In the genomic region with DNA sequence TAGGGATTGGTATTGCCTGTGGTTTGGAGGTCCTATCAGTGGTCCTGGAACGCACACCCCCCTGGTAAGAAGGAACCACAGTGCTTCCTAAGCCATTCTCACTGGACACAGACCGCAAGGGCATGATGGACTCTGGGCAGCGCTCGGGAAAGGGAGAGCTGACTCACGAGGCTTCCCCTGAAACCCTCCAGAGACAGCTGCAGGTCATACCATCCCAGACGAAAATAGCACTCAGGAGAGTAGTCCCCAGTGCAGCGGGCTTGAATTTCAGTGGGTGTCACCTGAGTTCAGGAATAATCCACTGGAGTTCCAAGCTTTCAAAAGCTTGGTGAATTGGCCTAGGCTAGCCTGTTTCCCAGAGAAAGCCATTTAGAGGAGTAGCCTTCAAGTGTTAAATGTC, we compare ENCODE assay signal across 12 mouse cellular contexts. TPM values are rescaled to one million over a fixed set of nuclear protein-coding genes. Genes with fewer than 3 reads are reported as not detected.
"Had no signal": no experiment of that assay in that cellular context is flagged by ENCODE, and none has a peak within 500 bp of the region (broad histone marks: within the 10 kb centered on the region; RNA-seq: fewer than 3 reads in every experiment).

No protein-coding gene starts in this region.

- H3K4me3 ChIP-seq: limb, embryonic 13.5 days; midbrain, embryonic 12.5 days had no signal

- H3K9me3 ChIP-seq: limb, embryonic 13.5 days; midbrain, embryonic 12.5 days had no signal

- H3K4me2 ChIP-seq: limb, embryonic 13.5 days; midbrain, embryonic 12.5 days had no signal

- ATAC-seq: midbrain, embryonic 16.5 days had no signal

- DNase-seq: kidney, postnatal 4 days; left cerebral cortex, postnatal 4 days; lung, adult 18-20 months; right cerebral cortex, postnatal 14 days; thymus, postnatal 4 days had no signal

- H3K27ac ChIP-seq: limb, embryonic 13.5 days; liver, embryonic 14.5 days; midbrain, embryonic 12.5 days; stomach, postnatal 0 days had no signal

- H3K9ac ChIP-seq: limb, embryonic 13.5 days; liver, embryonic 14.5 days; midbrain, embryonic 12.5 days had no signal

- H3K27me3 ChIP-seq: limb, embryonic 13.5 days; midbrain, embryonic 12.5 days had no signal

- H3K4me1 ChIP-seq: midbrain, embryonic 12.5 days had no signal

RNA-seq across cellular contexts. Expression of gene Plekhs1, which starts 54.9 kb away (rescaled TPM):
- total RNA-seq: liver, adult 2 months; megakaryocyte-erythroid progenitor cell, adult 5-6 weeks had no signal
